Mouse (Mus musculus) midbrain, embryonic 10.5 days (tissue): ENCODE results near the gene Nfatc2ip. TPM values are rescaled to one million over a fixed set of nuclear protein-coding genes. Genes with fewer than 3 reads are reported as not detected.

Experiments used
- DNase-seq: peaks from one replicate; pipeline ENCODE4 v3.0.0-alpha.2; 2017; ENCODE audit warnings: low spot score
- H3K27ac ChIP-seq: fragments of 300-500 bp; sonication (generic); replicated peaks from 2 replicates; pipeline ENCODE4 v1.5.1; 2016; ENCODE audit warnings: mild to moderate bottlenecking
- H3K27me3 ChIP-seq: fragments of 300-500 bp; sonication (generic); 2 replicates; pipeline ENCODE4 v1.6.1; 2016; ENCODE audit warnings: low read depth, mild to moderate bottlenecking; ENCODE audit not compliant: poor library complexity, severe bottlenecking
- H3K36me3 ChIP-seq: fragments of 300-500 bp; sonication (generic); 2 replicates; pipeline ENCODE4 v1.6.1; 2016; ENCODE audit warnings: mild to moderate bottlenecking, moderate library complexity
- H3K4me1 ChIP-seq: fragments of 300-500 bp; sonication (generic); 2 replicates; pipeline ENCODE4 v1.6.1; 2016
- H3K4me3 ChIP-seq: fragments of 300-500 bp; sonication (generic); 2 replicates; pipeline ENCODE4 v1.5.1; 2016; ENCODE audit warnings: mild to moderate bottlenecking, moderate library complexity
- H3K9me3 ChIP-seq: fragments of 300-500 bp; sonication (generic); replicated peaks from 2 replicates; pipeline ENCODE4 v1.6.1; 2016; ENCODE audit warnings: mild to moderate bottlenecking
- WGBS: fragments of 180-500 bp; shearing (Covaris S2); methylation state at CpG from one replicate; pipeline ENCODE4 v1.1.7; 2016; 5-methylcytosine and 5-hydroxymethylcytosine counted together
- polyA plus RNA-seq: library from polyadenylated mRNA; unstranded; fragments of >200 nt; fragmentation: Nextera tagmentation; extraction: Ambion mirVana; gene quantifications from 2 replicates; pipeline ENCODE4 v1.2.1, GENCODE M21; 2016

Gene Nfatc2ip
- polyA plus RNA-seq, 1 experiment from 2014 or later, result 2.6 TPM

GRCm38 (mm10) chr7:126367636-126368035, 28.9 kb downstream of the Nfatc2ip start:
- Histone ChIP-seq H3K9me3 (no peaks in the 10 kb centered on the region), H3K36me3 (peaks cover 61% of the 10 kb centered on the region), H3K4me1 (no peaks in the 10 kb centered on the region), H3K27me3 (no peaks in the 10 kb centered on the region), H3K4me3 (no peak overlapping the region), H3K27ac (no peak overlapping the region)
- DNase-seq, result no peak
- WGBS, result 93% methylated on average over 10 of the region's 10 CpGs

- 86% methylated on average over 6 of the region's 6 CpGs for WGBS
- no peak for DNase-seq
- H3K27ac ChIP-seq, result no peak overlapping the region
- H3K4me1 ChIP-seq, result no peaks in the 10 kb centered on the region
- H3K9me3 ChIP-seq, result no peaks in the 10 kb centered on the region
- peaks cover 16% of the 10 kb centered on the region for H3K36me3 ChIP-seq
- H3K4me3 ChIP-seq, result no peak overlapping the region
- no peaks in the 10 kb centered on the region for H3K27me3 ChIP-seq
These were observed 33.5 kb downstream of the Nfatc2ip start for GRCm38 (mm10) chr7:126363038-126363437.

- no peak for DNase-seq
- no peak overlapping the region for H3K27ac ChIP-seq
- no peaks in the 10 kb centered on the region for H3K27me3 ChIP-seq
- no peaks in the 10 kb centered on the region for H3K9me3 ChIP-seq
- H3K4me1 ChIP-seq, result peaks cover 27% of the 10 kb centered on the region
- WGBS, result 81% methylated on average over 13 of the region's 13 CpGs
- peaks cover 3% of the 10 kb centered on the region; the same call in 1 of the 2 replicates for H3K36me3 ChIP-seq
- H3K4me3 ChIP-seq, result no peak overlapping the region
These were observed 37.5 kb downstream of the Nfatc2ip start for GRCm38 (mm10) chr7:126359049-126359448.

- H3K9me3 ChIP-seq, result no peaks in the 10 kb centered on the region
- no peaks in the 10 kb centered on the region for H3K36me3 ChIP-seq
- 92% methylated on average over 9 of the region's 9 CpGs for WGBS
- H3K4me1 ChIP-seq, result peaks cover 27% of the 10 kb centered on the region
- no peaks in the 10 kb centered on the region for H3K27me3 ChIP-seq
- H3K4me3 ChIP-seq, result no peak overlapping the region
- no peak overlapping the region for H3K27ac ChIP-seq
- no peak for DNase-seq
These were observed 38.1 kb downstream of the Nfatc2ip start for GRCm38 (mm10) chr7:126358413-126358812.

- Histone ChIP-seq H3K27me3 (no peaks in the 10 kb centered on the region), H3K9me3 (no peaks in the 10 kb centered on the region), H3K27ac (no peak overlapping the region), H3K4me1 (peaks cover 27% of the 10 kb centered on the region), H3K36me3 (no peaks in the 10 kb centered on the region), H3K4me3 (no peak overlapping the region)
- 77% methylated on average over 6 of the region's 6 CpGs for WGBS
- DNase-seq, result no peak
These were observed 38.7 kb downstream of the Nfatc2ip start for GRCm38 (mm10) chr7:126357838-126358237.

GRCm38 (mm10) chr7:126356793-126357591, 39.5 kb downstream of the Nfatc2ip start:
- H3K36me3 ChIP-seq, result no peaks in the 10 kb centered on the region
- no peak for DNase-seq
- no peak overlapping the region for H3K4me3 ChIP-seq
- H3K4me1 ChIP-seq, result peaks cover 27% of the 10 kb centered on the region
- 48% methylated on average over 7 of the region's 7 CpGs for WGBS
- H3K9me3 ChIP-seq, result no peaks in the 10 kb centered on the region
- peak overlapping the region; percentile 68 for H3K27ac ChIP-seq
- no peaks in the 10 kb centered on the region for H3K27me3 ChIP-seq

DNA sequence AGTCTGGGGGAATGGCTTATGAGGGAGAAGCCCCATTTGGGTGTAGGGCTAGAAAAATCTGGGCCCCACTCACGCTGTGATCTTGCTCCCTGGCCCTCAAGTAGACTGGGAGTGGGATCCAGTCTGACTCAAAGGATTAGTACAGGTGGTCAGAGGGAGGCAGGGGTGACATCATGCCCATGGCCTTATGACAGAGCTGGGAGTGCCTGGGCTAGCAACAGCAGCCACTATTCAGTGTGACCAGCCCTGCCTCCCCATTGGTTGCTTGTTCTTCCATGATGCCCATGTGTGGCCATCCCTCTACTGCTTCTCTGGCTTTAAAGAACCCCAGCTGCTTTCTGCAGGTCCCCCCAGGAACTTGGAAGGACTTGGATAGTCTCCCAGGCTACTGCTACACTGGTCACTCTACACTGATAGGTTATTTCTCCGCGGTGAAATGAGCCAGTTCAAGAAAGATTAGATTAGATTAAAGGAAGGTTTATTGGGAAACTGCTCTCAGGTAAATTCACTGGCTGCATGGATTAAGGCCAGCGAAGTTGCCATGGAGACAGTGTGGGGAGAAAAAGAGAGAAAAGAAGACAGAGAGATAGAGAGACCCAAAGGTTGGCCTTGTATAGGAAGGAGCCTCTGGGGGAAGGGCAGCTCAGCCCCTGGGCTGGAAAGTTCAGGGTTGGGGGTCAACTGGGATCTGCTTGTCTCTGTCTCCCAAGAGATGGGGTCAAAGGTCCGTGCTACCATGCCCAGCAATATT, 40.5 kb downstream of the Nfatc2ip start:
- Histone ChIP-seq H3K9me3 (no peaks in the 10 kb centered on the region), H3K36me3 (no peaks in the 10 kb centered on the region), H3K27me3 (no peaks in the 10 kb centered on the region), H3K4me1 (peaks cover 36% of the 10 kb centered on the region), H3K4me3 (no peak overlapping the region), H3K27ac (no peak overlapping the region)
- whole genome bisulfite sequencing, result 51% methylated on average over 5 of the region's 5 CpGs
- no peak for DNase-seq

DNA sequence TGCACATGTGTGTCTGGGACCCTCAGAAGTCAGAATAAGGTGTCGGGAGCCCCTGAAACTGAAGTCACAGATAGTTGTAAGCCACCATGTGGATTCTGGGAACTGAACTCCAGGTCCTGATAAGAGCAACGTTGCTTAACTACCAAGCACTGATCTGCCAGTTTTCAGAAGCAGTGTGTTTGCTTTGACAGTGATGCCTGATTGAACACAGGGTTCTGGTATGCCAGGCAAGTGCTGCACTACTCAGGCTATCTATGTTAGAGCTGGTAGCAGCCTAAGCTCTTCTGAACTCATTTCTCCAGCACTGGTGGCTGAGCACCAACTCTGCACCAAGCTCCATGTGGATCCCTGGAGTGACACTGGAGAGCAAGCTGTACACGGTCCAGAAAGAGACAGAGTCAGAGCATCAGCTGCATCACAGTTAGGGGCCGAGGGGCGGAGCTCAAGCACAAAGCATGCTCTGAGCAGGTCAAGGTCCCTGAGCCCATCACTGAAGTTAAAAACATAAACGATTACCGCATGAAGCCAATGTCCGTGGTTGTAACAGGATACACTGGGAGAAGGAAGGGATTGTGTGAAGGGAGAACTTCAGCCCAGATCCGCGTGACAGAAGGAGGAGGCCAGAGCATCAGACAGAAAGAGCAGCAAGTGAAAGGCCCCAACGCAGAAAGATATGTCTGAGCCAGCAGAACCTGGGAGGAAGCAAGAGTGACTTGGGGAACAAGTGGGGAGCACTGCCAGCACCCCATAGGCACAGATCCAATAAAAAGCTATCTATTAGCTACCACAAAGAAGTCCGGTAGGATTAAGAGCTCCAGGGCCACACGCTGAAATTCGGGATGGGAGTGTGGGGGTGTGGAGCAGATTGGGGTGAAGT, 41.6 kb downstream of the Nfatc2ip start:
- WGBS, result 55% methylated on average over 14 of the region's 14 CpGs
- peaks cover 40% of the 10 kb centered on the region for H3K4me1 ChIP-seq
- H3K27me3 ChIP-seq, result no peaks in the 10 kb centered on the region
- no peaks in the 10 kb centered on the region for H3K36me3 ChIP-seq
- DNase-seq, result no peak
- H3K4me3 ChIP-seq, result no peak overlapping the region
- H3K9me3 ChIP-seq, result no peaks in the 10 kb centered on the region
- H3K27ac ChIP-seq, result no peak overlapping the region; the same call in 1 of the 2 replicates

DNA sequence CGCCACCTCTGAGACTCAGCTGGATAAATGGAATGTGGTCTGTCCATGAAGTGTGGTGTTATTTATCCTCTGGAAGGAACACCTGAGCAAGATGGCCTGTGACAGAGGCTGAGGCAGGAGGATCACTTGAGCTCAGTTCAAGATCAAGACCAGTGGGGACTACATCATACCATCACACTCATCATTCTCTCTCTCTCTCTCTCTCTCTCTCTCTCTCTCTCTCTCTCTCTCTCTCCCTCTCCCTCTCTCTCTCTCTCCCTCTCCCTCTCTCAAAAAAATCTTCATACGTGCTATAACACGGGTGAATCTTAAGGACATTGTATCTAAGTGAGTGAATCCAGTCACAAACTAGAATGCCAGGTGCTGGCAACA, 42.6 kb downstream of the Nfatc2ip start:
- H3K4me3 ChIP-seq, result no peak overlapping the region
- H3K9me3 ChIP-seq, result no peaks in the 10 kb centered on the region

DNA sequence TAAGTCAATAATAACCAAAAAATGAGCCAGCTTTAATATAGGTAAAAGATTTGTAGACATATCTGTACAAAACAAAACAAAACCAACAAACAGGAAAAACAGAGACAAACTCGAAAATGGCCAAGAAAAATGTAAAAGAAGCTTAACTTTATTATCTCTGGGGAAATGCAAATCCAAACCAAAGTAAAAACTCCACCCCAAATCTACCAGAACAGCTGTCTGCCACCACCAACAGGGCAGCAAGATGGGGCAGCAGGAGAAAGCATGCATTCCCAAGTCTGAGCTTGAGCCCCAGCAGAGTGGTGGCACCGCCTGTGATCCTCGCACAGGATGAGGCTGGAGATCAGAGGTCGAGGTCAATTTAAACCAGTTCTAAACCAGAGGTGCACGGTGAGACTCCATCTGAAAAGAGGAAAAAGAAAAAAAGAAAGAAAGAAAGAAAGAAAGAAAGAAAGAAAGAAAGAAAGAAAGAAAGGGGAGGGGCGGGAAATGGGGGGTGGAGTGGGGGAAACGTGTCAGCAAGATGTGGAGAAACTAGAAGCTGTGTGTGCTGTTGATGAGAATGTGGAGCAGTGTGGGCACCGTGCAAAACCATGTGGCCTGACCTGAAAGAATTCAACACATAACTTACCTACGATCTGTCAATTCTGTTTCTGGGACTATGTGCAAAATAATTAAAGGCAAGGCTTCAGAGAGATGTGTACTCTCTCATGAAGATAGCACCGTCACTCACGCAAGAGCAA, 43.1 kb downstream of the Nfatc2ip start:
- no peaks in the 10 kb centered on the region for H3K9me3 ChIP-seq
- H3K4me3 ChIP-seq, result no peak overlapping the region
- H3K4me1 ChIP-seq, result peaks cover 40% of the 10 kb centered on the region
- DNase-seq, result no peak
- no peak overlapping the region for H3K27ac ChIP-seq
- WGBS, result 66% methylated on average over 11 of the region's 11 CpGs
- no peaks in the 10 kb centered on the region for H3K27me3 ChIP-seq
- no peaks in the 10 kb centered on the region for H3K36me3 ChIP-seq

More for the DNA sequence above, 42.6 kb downstream of the Nfatc2ip start:
- WGBS, result 93% methylated on average over 3 of the region's 3 CpGs
- no peak for DNase-seq
- H3K27me3 ChIP-seq, result no peaks in the 10 kb centered on the region
- H3K4me1 ChIP-seq, result peaks cover 40% of the 10 kb centered on the region
- no peak overlapping the region for H3K27ac ChIP-seq
- H3K36me3 ChIP-seq, result no peaks in the 10 kb centered on the region

DNA sequence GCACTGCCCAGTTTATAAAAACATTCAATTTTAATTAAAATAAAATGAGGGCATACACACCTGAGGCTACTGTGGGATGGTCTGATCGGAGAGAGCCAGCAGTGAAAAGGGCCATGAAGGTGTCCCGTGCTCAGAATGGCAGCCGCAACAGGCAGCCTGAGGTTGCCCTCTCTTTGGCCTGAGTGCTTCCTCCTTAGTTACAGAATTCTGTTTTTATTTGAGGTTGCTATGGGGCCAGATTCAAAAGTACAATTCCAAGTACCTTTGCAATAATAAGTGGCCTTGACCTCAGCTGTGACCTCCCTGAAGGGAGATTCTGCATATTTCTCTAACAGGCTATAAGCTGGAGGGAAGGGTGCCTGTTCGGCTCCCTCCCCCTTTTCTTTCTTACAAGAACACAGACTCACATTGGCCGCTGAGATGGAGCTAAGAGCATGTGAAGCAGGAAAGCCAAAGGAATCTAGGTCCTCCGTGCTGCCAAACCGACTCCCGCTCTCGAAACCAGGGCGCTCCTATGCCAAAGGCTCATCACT, 45.1 kb downstream of the Nfatc2ip start:
- Histone ChIP-seq H3K4me1 (peaks cover 33% of the 10 kb centered on the region), H3K27ac (no peak overlapping the region), H3K27me3 (no peaks in the 10 kb centered on the region), H3K36me3 (no peaks in the 10 kb centered on the region), H3K9me3 (no peaks in the 10 kb centered on the region), H3K4me3 (no peak overlapping the region)
- no peak for DNase-seq
- WGBS, result 56% methylated on average over 10 of the region's 10 CpGs
